Mouse (Mus musculus) midbrain, embryonic 11.5 days (tissue): Measurements from ENCODE around the gene Dapk3. TPM values are rescaled to one million over a fixed set of nuclear protein-coding genes. Genes with fewer than 3 reads are reported as not detected.

ENCODE experiments used
- ATAC-seq: fragments of 200-750 bp; cut with Nextera tagmentation; 2 replicates; pipeline ENCODE4 v1.8.0; 2017; ENCODE audit warnings: moderate TSS enrichment, moderate library complexity; ENCODE audit not compliant: low FRiP score
- DNase-seq: peaks from one replicate; pipeline ENCODE4 v3.0.0; 2015; ENCODE audit warnings: low spot score; ENCODE audit errors: missing footprints
- H3K27ac ChIP-seq: fragments of 300-500 bp; sonication (generic); 2 replicates; pipeline ENCODE4 v1.5.1; 2014; ENCODE audit warnings: low read depth, low read length
- H3K27me3 ChIP-seq: fragments of 300-500 bp; sonication (generic); 2 replicates; pipeline ENCODE4 v1.6.1; 2014; ENCODE audit warnings: mild to moderate bottlenecking, low read length, moderate library complexity, mixed read lengths; ENCODE audit not compliant: control insufficient read depth, insufficient read depth
- H3K36me3 ChIP-seq: fragments of 300-500 bp; sonication (generic); 2 replicates; pipeline ENCODE4 v1.6.1; 2014; ENCODE audit warnings: mild to moderate bottlenecking, low read length, moderate library complexity, mixed read lengths; ENCODE audit not compliant: control insufficient read depth, insufficient read depth
- H3K4me1 ChIP-seq: fragments of 300-500 bp; sonication (generic); 2 replicates; pipeline ENCODE4 v1.6.1; 2014; ENCODE audit warnings: low read length; ENCODE audit not compliant: control insufficient read depth, insufficient read depth
- H3K4me2 ChIP-seq: fragments of 300-500 bp; sonication (generic); 2 replicates; pipeline ENCODE4 v1.6.1; 2014; ENCODE audit warnings: mild to moderate bottlenecking, moderate library complexity
- H3K4me3 ChIP-seq: fragments of 300-500 bp; sonication (generic); 2 replicates; pipeline ENCODE4 v1.5.1; 2014; ENCODE audit warnings: low read depth, low read length
- H3K9ac ChIP-seq: fragments of 300-500 bp; sonication (generic); 2 replicates; pipeline ENCODE4 v1.6.1; 2014; ENCODE audit warnings: low read length
- H3K9me3 ChIP-seq: fragments of 300-500 bp; sonication (generic); 2 replicates; pipeline ENCODE4 v1.6.1; 2016; ENCODE audit warnings: low read length; ENCODE audit not compliant: control insufficient read depth
- WGBS: fragments of 180-500 bp; shearing (Covaris S2); extraction: QIAGEN DNeasy Blood & Tissue Kit; methylation state at CpG from one replicate; pipeline ENCODE4 v1.1.7; 2014; 5-methylcytosine and 5-hydroxymethylcytosine counted together
- polyA plus RNA-seq: library from polyadenylated mRNA; unstranded; fragments of >200 nt; fragmentation: Nextera tagmentation; extraction: Ambion mirVana; gene quantifications from 2 replicates; pipeline ENCODE4 v1.2.1, GENCODE M21; 2014

Dapk3 gene
- polyA plus RNA-seq, 1 experiment from 2014 or later = 50.6 TPM

DNA sequence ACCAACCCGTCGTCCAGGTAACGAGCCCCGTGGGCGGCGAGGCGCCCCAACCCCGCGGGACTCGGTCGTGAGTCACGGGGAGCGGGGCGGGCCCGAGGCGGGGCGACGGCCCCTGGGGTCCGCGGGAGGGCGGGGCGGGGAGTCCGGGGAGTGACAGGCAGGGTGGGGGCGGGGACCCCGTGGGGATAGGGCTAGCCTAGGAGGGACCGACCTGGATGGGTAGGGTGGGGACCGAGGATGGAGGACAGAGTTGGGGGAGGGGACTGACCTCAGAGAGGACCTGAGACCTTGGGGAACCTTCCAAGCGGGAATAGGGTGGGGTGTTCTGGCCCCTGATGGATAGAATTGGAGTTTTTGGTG is 50.4 kb downstream of the Dapk3 start:
- DNase-seq (no peak), ATAC-seq (peak; percentile 70)
- Histone ChIP-seq H3K4me3 (peak overlapping the region; percentile 74), H3K9ac (peak overlapping the region; percentile 73), H3K27ac (no peak overlapping the region), H3K4me1 (peaks cover 12% of the 10 kb centered on the region), H3K9me3 (no peaks in the 10 kb centered on the region), H3K4me2 (peak overlapping the region; percentile 67), H3K36me3 (no peaks in the 10 kb centered on the region), H3K27me3 (no peaks in the 10 kb centered on the region; the same call in 1 of the 2 replicates)
- WGBS = 1% methylated on average over 28 of the region's 28 CpGs

GRCm38 (mm10) chr10:81234206-81234605 is 51.4 kb downstream of the Dapk3 start:
- no peak overlapping the region for H3K9ac ChIP-seq
- H3K4me3 ChIP-seq = no peak overlapping the region
- WGBS = 76% methylated on average over 6 of the region's 6 CpGs
- DNase-seq (no peak), ATAC-seq (no peak)
- no peaks in the 10 kb centered on the region for H3K9me3 ChIP-seq
- H3K4me1 ChIP-seq = peaks cover 12% of the 10 kb centered on the region
- H3K4me2 ChIP-seq = no peak overlapping the region
- no peaks in the 10 kb centered on the region; the same call in 1 of the 2 replicates for H3K27me3 ChIP-seq
- no peak overlapping the region for H3K27ac ChIP-seq
- no peaks in the 10 kb centered on the region for H3K36me3 ChIP-seq

- 87% methylated on average over 12 of the region's 12 CpGs for WGBS
- Histone ChIP-seq H3K27ac (no peak overlapping the region), H3K4me2 (no peak overlapping the region), H3K4me1 (peaks cover 12% of the 10 kb centered on the region), H3K4me3 (no peak overlapping the region), H3K27me3 (peaks cover 10% of the 10 kb centered on the region), H3K36me3 (no peaks in the 10 kb centered on the region), H3K9ac (no peak overlapping the region), H3K9me3 (no peaks in the 10 kb centered on the region)
- ATAC-seq (no peak), DNase-seq (no peak)
Observed at GRCm38 (mm10) chr10:81236471-81237268, 53.9 kb downstream of the Dapk3 start.

DNA sequence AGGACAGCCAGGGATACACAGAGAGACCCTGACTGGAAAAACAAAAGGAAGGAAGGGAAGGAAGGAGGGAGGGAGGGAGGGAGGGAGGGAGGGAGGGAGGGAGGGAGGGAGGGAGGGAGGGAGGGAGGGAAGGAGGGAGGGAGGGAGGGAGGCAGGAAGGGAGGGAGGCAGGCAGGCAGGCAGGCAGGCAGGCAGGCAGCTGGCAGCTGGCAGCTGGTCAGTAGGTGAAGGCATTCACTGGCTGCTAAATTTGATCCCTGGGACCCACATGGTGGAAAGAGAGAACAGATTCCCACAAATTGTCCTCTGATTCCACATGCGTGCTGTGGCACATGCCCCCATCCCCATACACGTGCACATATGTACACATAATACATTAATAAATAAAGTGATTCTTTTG is 55.8 kb downstream of the Dapk3 start:
- Histone ChIP-seq H3K9me3 (no peaks in the 10 kb centered on the region), H3K27me3 (peaks cover 10% of the 10 kb centered on the region), H3K36me3 (no peaks in the 10 kb centered on the region), H3K27ac (no peak overlapping the region), H3K4me1 (peaks cover 6% of the 10 kb centered on the region), H3K4me2 (no peak overlapping the region), H3K4me3 (no peak overlapping the region), H3K9ac (no peak overlapping the region)
- WGBS = 86% methylated on average over 2 of the region's 2 CpGs
- DNase-seq = no peak
- ATAC-seq = no peak

- Histone ChIP-seq H3K9ac (no peak overlapping the region), H3K9me3 (no peaks in the 10 kb centered on the region), H3K4me3 (no peak overlapping the region), H3K4me1 (peaks cover 6% of the 10 kb centered on the region), H3K4me2 (no peak overlapping the region), H3K27ac (no peak overlapping the region), H3K36me3 (no peaks in the 10 kb centered on the region), H3K27me3 (peaks cover 10% of the 10 kb centered on the region)
- WGBS = 23% methylated on average over 13 of the region's 13 CpGs
- DNase-seq (peak; percentile 98), ATAC-seq (no peak)
Observed at GRCm38 (mm10) chr10:81240876-81241275, 58.1 kb downstream of the Dapk3 start.

- H3K4me2 ChIP-seq = no peak overlapping the region
- WGBS = 92% methylated on average over 16 of the region's 16 CpGs
- no peaks in the 10 kb centered on the region for H3K36me3 ChIP-seq
- H3K4me3 ChIP-seq = no peak overlapping the region
- ATAC-seq (no peak), DNase-seq (no peak)
- H3K27me3 ChIP-seq = peaks cover 10% of the 10 kb centered on the region
- H3K9me3 ChIP-seq = no peaks in the 10 kb centered on the region
- H3K27ac ChIP-seq = no peak overlapping the region
- no peak overlapping the region for H3K9ac ChIP-seq
- H3K4me1 ChIP-seq = peaks cover 6% of the 10 kb centered on the region
Observed at GRCm38 (mm10) chr10:81242021-81242420, 59.2 kb downstream of the Dapk3 start.

Other genes starting within 250 kb of the Dapk3 start
- gene Gng7, start 168.1 kb upstream of the Dapk3 start, polyA plus RNA-seq = 6.6 and 7.0 TPM in 2 replicates
- 3.1 and 3.3 TPM in 2 replicates for gene Diras1, start 157.3 kb upstream of the Dapk3 start, polyA plus RNA-seq
- gene Slc39a3, start 145.6 kb upstream of the Dapk3 start, polyA plus RNA-seq = 9.1 and 10.1 TPM in 2 replicates
- 200 and 232 TPM in 2 replicates for gene Sgta, start 122.8 kb upstream of the Dapk3 start, polyA plus RNA-seq
- gene Thop1, start 113.0 kb upstream of the Dapk3 start, polyA plus RNA-seq = 44.1 and 51.4 TPM in 2 replicates
- 0.08 and 0.34 TPM in 2 replicates for gene Creb3l3, start 84.1 kb upstream of the Dapk3 start, polyA plus RNA-seq
- 189 and 210 TPM in 2 replicates for gene Map2k2, start 77.1 kb upstream of the Dapk3 start, polyA plus RNA-seq
- gene Zbtb7a, start 47.8 kb upstream of the Dapk3 start, polyA plus RNA-seq = 5.3 and 5.6 TPM in 2 replicates
- 42.1 and 46.5 TPM in 2 replicates for gene Pias4, start 15.1 kb upstream of the Dapk3 start, polyA plus RNA-seq
- gene Eef2, start 6.4 kb upstream of the Dapk3 start, polyA plus RNA-seq = 398 and 422 TPM in 2 replicates
- not detected in 2 replicates for gene 4930442H23Rik, start 844 bp downstream of the Dapk3 start, polyA plus RNA-seq
- not detected in 2 replicates for gene Nmrk2, start 19.0 kb downstream of the Dapk3 start, polyA plus RNA-seq
- gene Atcay, start 47.8 kb downstream of the Dapk3 start, polyA plus RNA-seq = 21.2 and 22.2 TPM in 2 replicates
- gene Zfr2, start 50.1 kb downstream of the Dapk3 start, polyA plus RNA-seq = 3.0 and 3.8 TPM in 2 replicates
- 2.5 and 2.7 TPM in 2 replicates for gene Matk, start 69.9 kb downstream of the Dapk3 start, polyA plus RNA-seq
- gene Mrpl54, start 83.9 kb downstream of the Dapk3 start, polyA plus RNA-seq = 198 and 205 TPM in 2 replicates
- 25.4 and 31.2 TPM in 2 replicates for gene Apba3, start 84.0 kb downstream of the Dapk3 start, polyA plus RNA-seq
- 3.9 and 4.0 TPM in 2 replicates for gene Tjp3, start 108.6 kb downstream of the Dapk3 start, polyA plus RNA-seq
- gene Pip5k1c, start 110.0 kb downstream of the Dapk3 start, polyA plus RNA-seq = 42.0 and 46.2 TPM in 2 replicates
- 31.9 and 36.8 TPM in 2 replicates for gene Cactin, start 138.1 kb downstream of the Dapk3 start, polyA plus RNA-seq
- 2.4 and 2.6 TPM in 2 replicates for gene Tbxa2r, start 145.7 kb downstream of the Dapk3 start, polyA plus RNA-seq
- 0.04 TPM in 1 of 2 replicates, not detected in the other for gene Gipc3, start 160.3 kb downstream of the Dapk3 start, polyA plus RNA-seq
- gene Hmg20b, start 167.5 kb downstream of the Dapk3 start, polyA plus RNA-seq = 89.1 and 97.7 TPM in 2 replicates
- gene Mfsd12, start 174.5 kb downstream of the Dapk3 start, polyA plus RNA-seq = 2.8 and 4.4 TPM in 2 replicates
- 0.12 TPM in 1 of 2 replicates, not detected in the other for gene 4930404N11Rik, start 182.8 kb downstream of the Dapk3 start, polyA plus RNA-seq
- gene Fzr1, start 195.5 kb downstream of the Dapk3 start, polyA plus RNA-seq = 94.3 and 104 TPM in 2 replicates
- gene Dohh, start 201.4 kb downstream of the Dapk3 start, polyA plus RNA-seq = 43.3 and 53.7 TPM in 2 replicates
- gene Gm48551, start 201.5 kb downstream of the Dapk3 start, polyA plus RNA-seq = 2.7 and 2.9 TPM in 2 replicates
- gene Gm48552, start 206.0 kb downstream of the Dapk3 start, polyA plus RNA-seq = 0.20 and 0.47 TPM in 2 replicates
- 2.3 and 2.7 TPM in 2 replicates for gene Smim24, start 210.0 kb downstream of the Dapk3 start, polyA plus RNA-seq